Mouse (Mus musculus): ENCODE measurements around the gene Prox1. TPM values are rescaled to one million over a fixed set of nuclear protein-coding genes. Genes with fewer than 3 reads are reported as not detected.

Gene Prox1
- 0.41 and 1.7 TPM in 2 replicates for polyA plus RNA-seq (2012; rRNA removed)

DNA sequence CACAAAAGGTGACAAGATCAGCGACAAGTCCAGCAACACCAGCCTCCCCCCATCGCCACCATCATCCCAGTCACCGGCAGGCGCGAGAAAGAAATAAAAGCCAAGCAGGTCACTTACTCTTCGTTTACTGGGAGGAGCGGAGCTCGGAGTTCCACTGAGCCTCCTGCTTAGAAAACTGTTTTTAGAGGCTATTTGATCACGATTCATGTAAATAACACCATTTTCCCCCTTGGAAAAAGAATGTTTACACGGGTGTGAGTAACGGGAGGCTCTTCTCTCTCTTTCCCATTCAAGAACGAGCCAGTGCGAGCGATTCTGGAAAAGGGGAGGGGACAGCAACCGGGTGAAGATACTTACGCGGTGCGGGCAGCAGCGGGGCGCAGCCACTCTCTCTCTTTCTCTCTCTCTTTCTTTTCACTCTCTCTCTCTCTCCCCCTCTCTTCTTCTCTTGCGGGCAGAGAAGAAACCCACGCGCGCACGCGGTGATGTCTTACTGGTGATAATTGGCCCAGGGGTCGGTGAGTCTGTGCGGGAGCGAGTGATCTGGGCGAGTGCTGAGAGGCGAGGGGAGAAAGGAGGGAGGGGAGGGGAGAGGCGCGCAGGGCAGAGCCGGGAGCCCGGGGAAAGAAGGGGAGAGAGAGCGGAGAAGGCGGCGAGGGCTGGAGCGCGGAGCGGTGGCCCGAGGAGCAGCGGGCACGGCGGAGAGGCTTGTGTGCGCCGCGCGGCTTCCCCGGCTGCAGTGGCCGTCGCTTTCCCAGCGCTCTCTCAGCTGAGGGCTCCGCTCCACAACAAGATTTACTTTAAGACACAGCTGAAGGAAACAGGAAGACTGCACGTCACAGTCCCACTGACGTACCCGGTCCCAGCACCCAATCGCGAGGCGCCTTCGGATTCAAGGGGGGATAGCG is at the start of gene Prox1:
Prox1 (minus strand) TSS at position 804 of the 908 bp plus-strand sequence.
- WGBS = 1% methylated on average over 61 of the region's 62 CpGs
- peak within 1 kb of the TSS; percentile 68 for H3K4me3 ChIP-seq (ENCODE audit: low read depth, low read length)
- TF ChIP-seq CTCF (IDR thresholded peaks at IDR 0.05; ENCODE audit: extremely low read depth, insufficient read length, insufficient replicate concordance, low read depth, low read length) = no peak
- no peak for TF ChIP-seq POLR2A (IDR thresholded peaks at IDR 0.05; ENCODE audit: low read depth, low read length)
- no peak within 1 kb of the TSS for H3K27ac ChIP-seq (ENCODE audit: insufficient read depth, low read depth, low read length)
- H3K27me3 ChIP-seq (ENCODE audit: control insufficient read depth, insufficient read depth, low read length) = peaks cover 56% of the 10 kb centered on the region
- no peaks in the 10 kb centered on the region for H3K36me3 ChIP-seq (ENCODE audit: control insufficient read depth, insufficient read depth, low read length)
- peaks cover 8% of the 10 kb centered on the region; the same call in 1 of the 2 replicates for H3K4me1 ChIP-seq (ENCODE audit: control insufficient read depth, insufficient read depth, insufficient read length, low read length)

DNA sequence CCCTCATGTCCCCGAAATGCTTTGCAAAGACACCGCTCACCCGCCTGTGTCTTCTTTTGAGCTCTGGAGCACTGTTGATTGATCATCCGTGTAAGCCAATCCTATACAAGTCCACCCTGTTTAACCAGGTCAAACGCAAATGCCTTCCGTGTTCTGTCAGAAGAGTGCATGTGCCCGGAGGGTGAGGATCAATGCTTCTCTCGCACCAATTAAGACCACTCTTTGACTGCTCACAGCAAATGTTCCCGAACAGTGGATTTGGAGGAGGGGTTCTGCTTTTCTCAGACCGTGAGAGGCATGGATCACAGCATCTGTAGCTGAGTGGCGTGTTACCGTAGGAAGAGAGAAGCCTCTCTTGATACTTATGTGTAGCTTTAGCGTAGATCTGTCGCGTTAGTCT is 46.1 kb upstream of the Prox1 start:
- no peak for TF ChIP-seq CTCF (IDR thresholded peaks at IDR 0.05; ENCODE audit: extremely low read depth, insufficient read length, insufficient replicate concordance, low read depth, low read length)
- no peak for TF ChIP-seq POLR2A (IDR thresholded peaks at IDR 0.05; ENCODE audit: low read depth, low read length)
- H3K4me3 ChIP-seq (ENCODE audit: low read depth, low read length) = no peak overlapping the region
- no peaks in the 10 kb centered on the region for H3K36me3 ChIP-seq (ENCODE audit: control insufficient read depth, insufficient read depth, low read length)
- no peaks in the 10 kb centered on the region for H3K4me1 ChIP-seq (ENCODE audit: control insufficient read depth, insufficient read depth, insufficient read length, low read length)
- no peak overlapping the region for H3K27ac ChIP-seq (ENCODE audit: insufficient read depth, low read depth, low read length)
- H3K27me3 ChIP-seq (ENCODE audit: control insufficient read depth, insufficient read depth, low read length) = no peaks in the 10 kb centered on the region
- WGBS = 84% methylated on average over 15 of the region's 15 CpGs

DNA sequence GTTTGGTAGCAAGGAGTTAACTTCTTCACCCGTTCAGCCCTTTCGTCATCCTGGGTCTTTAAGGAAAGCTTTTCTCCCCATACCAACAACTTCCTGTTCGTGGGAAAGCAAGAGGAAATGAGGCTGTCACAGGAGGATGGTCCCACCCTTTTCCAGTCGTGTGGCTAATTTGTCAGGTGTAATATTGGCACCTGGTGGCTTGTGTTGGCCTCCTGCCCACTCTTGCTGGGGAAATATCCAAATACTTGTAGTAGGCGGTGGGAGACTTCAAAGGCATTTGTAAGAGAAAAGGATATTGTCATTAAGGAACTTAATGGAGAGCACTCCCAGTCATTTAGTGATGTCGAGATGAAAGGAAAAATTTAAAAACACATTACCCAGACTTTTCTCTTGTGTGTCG is 44.1 kb upstream of the Prox1 start:
- WGBS = 24% methylated on average over 7 of the region's 7 CpGs
- no peak overlapping the region for H3K27ac ChIP-seq (ENCODE audit: insufficient read depth, low read depth, low read length)
- H3K4me3 ChIP-seq (ENCODE audit: low read depth, low read length) = no peak overlapping the region
- no peaks in the 10 kb centered on the region for H3K36me3 ChIP-seq (ENCODE audit: control insufficient read depth, insufficient read depth, low read length)
- H3K4me1 ChIP-seq (ENCODE audit: control insufficient read depth, insufficient read depth, insufficient read length, low read length) = no peaks in the 10 kb centered on the region
- H3K27me3 ChIP-seq (ENCODE audit: control insufficient read depth, insufficient read depth, low read length) = no peaks in the 10 kb centered on the region
- TF ChIP-seq CTCF (IDR thresholded peaks at IDR 0.05; ENCODE audit: extremely low read depth, insufficient read length, insufficient replicate concordance, low read depth, low read length) (no peak), POLR2A (IDR thresholded peaks at IDR 0.05; ENCODE audit: low read depth, low read length) (no peak)

DNA sequence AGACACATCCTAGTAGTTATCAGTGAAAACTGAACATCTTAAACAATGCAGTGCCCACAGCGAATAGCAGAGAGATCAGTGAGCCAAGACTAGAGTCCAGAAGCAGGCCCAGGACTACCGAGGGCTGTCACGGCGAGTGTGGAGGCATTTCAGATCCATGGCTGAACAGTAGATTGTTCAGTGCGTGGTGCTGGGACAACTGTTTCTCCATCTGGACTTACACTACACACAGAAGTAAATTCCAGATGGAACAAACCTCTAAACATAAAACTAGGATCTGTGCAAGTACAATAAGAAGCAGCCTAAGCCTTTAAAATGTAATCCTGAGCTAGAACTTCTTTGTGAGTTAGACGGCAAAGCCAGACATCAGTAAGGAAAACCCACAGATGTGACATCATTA is 42.7 kb upstream of the Prox1 start:
- no peaks in the 10 kb centered on the region for H3K36me3 ChIP-seq (ENCODE audit: control insufficient read depth, insufficient read depth, low read length)
- 89% methylated on average over 6 of the region's 6 CpGs for WGBS
- no peaks in the 10 kb centered on the region for H3K27me3 ChIP-seq (ENCODE audit: control insufficient read depth, insufficient read depth, low read length)
- no peaks in the 10 kb centered on the region for H3K4me1 ChIP-seq (ENCODE audit: control insufficient read depth, insufficient read depth, insufficient read length, low read length)
- H3K4me3 ChIP-seq (ENCODE audit: low read depth, low read length) = no peak overlapping the region
- no peak overlapping the region for H3K27ac ChIP-seq (ENCODE audit: insufficient read depth, low read depth, low read length)
- TF ChIP-seq POLR2A (IDR thresholded peaks at IDR 0.05; ENCODE audit: low read depth, low read length) = no peak
- TF ChIP-seq CTCF (IDR thresholded peaks at IDR 0.05; ENCODE audit: extremely low read depth, insufficient read length, insufficient replicate concordance, low read depth, low read length) = no peak

DNA sequence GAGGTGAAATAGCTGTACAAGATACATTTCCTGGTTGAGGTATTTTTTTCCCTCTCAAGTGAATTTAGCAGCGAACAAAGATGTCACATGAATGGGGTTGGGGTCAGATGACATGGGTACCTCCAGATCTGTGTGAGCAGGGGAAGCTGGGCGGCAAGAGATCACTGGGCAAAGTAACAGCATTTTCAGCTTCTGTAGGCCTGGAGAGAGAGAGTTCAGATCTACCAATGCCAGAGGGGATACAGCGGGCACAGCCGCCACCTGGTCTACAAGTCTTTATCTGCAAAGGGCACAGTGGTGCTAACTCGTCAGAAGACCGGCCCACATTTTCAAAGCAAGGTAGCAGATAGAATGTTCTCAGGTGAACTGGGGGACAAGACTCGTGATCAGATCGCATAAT is 36.7 kb upstream of the Prox1 start:
- no peak for TF ChIP-seq CTCF (IDR thresholded peaks at IDR 0.05; ENCODE audit: extremely low read depth, insufficient read length, insufficient replicate concordance, low read depth, low read length)
- no peak for TF ChIP-seq POLR2A (IDR thresholded peaks at IDR 0.05; ENCODE audit: low read depth, low read length)
- 89% methylated on average over 8 of the region's 8 CpGs for WGBS
- no peak overlapping the region for H3K4me3 ChIP-seq (ENCODE audit: low read depth, low read length)
- no peaks in the 10 kb centered on the region for H3K27me3 ChIP-seq (ENCODE audit: control insufficient read depth, insufficient read depth, low read length)
- no peaks in the 10 kb centered on the region for H3K4me1 ChIP-seq (ENCODE audit: control insufficient read depth, insufficient read depth, insufficient read length, low read length)
- H3K27ac ChIP-seq (ENCODE audit: insufficient read depth, low read depth, low read length) = no peak overlapping the region
- H3K36me3 ChIP-seq (ENCODE audit: control insufficient read depth, insufficient read depth, low read length) = no peaks in the 10 kb centered on the region

DNA sequence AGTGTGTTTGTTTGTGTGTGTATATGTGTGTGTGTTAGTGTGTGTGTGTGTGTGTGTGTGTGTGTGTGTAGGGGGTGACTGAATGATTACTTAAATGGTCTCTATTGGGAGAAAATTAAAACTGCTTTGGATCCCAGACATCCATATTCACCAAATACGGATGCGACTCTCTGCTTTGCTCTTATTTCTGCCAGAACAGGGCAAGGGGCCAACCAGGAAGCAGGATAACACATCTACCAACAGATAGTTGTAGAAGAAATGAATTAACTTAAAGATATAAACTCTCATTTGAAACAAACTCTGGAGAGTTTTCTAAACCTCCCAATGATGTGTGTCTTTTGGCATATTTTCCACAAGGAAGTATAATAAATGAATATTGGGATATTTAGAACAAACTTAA is 35.2 kb upstream of the Prox1 start:
- Histone ChIP-seq H3K36me3 (ENCODE audit: control insufficient read depth, insufficient read depth, low read length) (no peaks in the 10 kb centered on the region), H3K27ac (ENCODE audit: insufficient read depth, low read depth, low read length) (no peak overlapping the region), H3K4me1 (ENCODE audit: control insufficient read depth, insufficient read depth, insufficient read length, low read length) (no peaks in the 10 kb centered on the region), H3K27me3 (ENCODE audit: control insufficient read depth, insufficient read depth, low read length) (no peaks in the 10 kb centered on the region), H3K4me3 (ENCODE audit: low read depth, low read length) (no peak overlapping the region)
- no peak for TF ChIP-seq CTCF (IDR thresholded peaks at IDR 0.05; ENCODE audit: extremely low read depth, insufficient read length, insufficient replicate concordance, low read depth, low read length)
- no peak for TF ChIP-seq POLR2A (IDR thresholded peaks at IDR 0.05; ENCODE audit: low read depth, low read length)
- WGBS = 43% methylated on average over 2 of the region's 2 CpGs

DNA sequence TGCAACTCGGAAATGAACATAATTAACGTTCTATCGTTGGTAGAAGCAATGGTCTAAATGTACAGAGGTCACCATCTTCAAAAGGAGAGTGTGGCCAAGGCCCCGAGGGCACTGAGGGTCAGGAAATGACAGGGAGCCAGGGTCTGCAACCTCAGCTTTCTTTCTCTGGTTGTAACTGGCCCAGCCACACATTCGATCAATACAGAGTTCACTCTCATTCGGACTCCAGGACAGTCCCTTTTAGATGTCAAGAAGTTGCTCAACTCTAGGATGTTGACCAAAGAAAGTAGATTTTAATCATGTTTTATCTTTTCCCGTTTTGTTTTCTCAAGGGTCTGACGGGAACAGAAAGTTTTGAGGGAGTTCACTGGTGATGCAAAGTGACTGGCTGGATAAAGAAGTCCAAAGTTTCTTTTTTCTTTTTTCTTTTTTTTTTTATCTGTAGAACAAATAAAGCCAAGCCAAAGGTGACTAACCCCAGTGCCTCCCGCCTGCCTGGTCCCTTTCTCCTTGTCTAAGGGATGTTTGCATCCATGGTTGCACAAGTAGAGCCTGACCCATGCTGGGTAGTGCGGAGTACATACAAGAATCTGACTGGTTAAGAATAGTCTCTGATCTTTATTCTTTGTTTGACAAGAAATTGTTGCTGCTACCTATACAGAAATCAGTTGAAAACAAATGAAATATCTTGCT is 34.0 kb upstream of the Prox1 start:
- no peaks in the 10 kb centered on the region for H3K4me1 ChIP-seq (ENCODE audit: control insufficient read depth, insufficient read depth, insufficient read length, low read length)
- H3K36me3 ChIP-seq (ENCODE audit: control insufficient read depth, insufficient read depth, low read length) = no peaks in the 10 kb centered on the region
- H3K27me3 ChIP-seq (ENCODE audit: control insufficient read depth, insufficient read depth, low read length) = no peaks in the 10 kb centered on the region
- 38% methylated on average over 10 of the region's 10 CpGs for WGBS
- no peak overlapping the region for H3K4me3 ChIP-seq (ENCODE audit: low read depth, low read length)
- TF ChIP-seq POLR2A (IDR thresholded peaks at IDR 0.05; ENCODE audit: low read depth, low read length) = no peak
- TF ChIP-seq CTCF (IDR thresholded peaks at IDR 0.05; ENCODE audit: extremely low read depth, insufficient read length, insufficient replicate concordance, low read depth, low read length) = no peak
- no peak overlapping the region for H3K27ac ChIP-seq (ENCODE audit: insufficient read depth, low read depth, low read length)
